Mouse (Mus musculus) embryonic facial prominence, embryonic 15.5 days (tissue): ENCODE results near the gene Gucd1. TPM values are rescaled to one million over a fixed set of nuclear protein-coding genes. Genes with fewer than 3 reads are reported as not detected.
"Not testable (repeated sequence)": the region's sequence is repeated elsewhere in the genome, so short reads cannot be mapped to it uniquely, and the experiment has no call there.

Experiments
- ATAC-seq: fragments of 200-750 bp; cut with Nextera tagmentation; 2 replicates; pipeline ENCODE4 v1.8.0; 2017; ENCODE audit warnings: low read depth, moderate TSS enrichment; ENCODE audit not compliant: insufficient number of reproducible peaks, low FRiP score, low TSS enrichment
- H3K27ac ChIP-seq: fragments of 300-500 bp; sonication (generic); replicated peaks from 2 replicates; pipeline ENCODE4 v1.5.1; 2015; ENCODE audit warnings: mild to moderate bottlenecking, inconsistent platforms
- H3K27me3 ChIP-seq: fragments of 300-500 bp; sonication (generic); 2 replicates; pipeline ENCODE4 v1.6.1; 2015; ENCODE audit warnings: inconsistent platforms
- H3K36me3 ChIP-seq: fragments of 300-500 bp; sonication (generic); 2 replicates; pipeline ENCODE4 v1.6.1; 2015; ENCODE audit warnings: mild to moderate bottlenecking, inconsistent platforms
- H3K4me1 ChIP-seq: fragments of 300-500 bp; sonication (generic); 2 replicates; pipeline ENCODE4 v1.6.1; 2015; ENCODE audit warnings: inconsistent platforms
- H3K4me2 ChIP-seq: fragments of 300-500 bp; sonication (generic); replicated peaks from 2 replicates; pipeline ENCODE4 v1.6.1; 2015; ENCODE audit warnings: mild to moderate bottlenecking, inconsistent platforms
- H3K4me3 ChIP-seq: fragments of 300-500 bp; sonication (generic); replicated peaks from 2 replicates; pipeline ENCODE4 v1.5.1; 2015; ENCODE audit warnings: mild to moderate bottlenecking, inconsistent platforms
- H3K9ac ChIP-seq: fragments of 300-500 bp; sonication (generic); 2 replicates; pipeline ENCODE4 v1.6.1; 2015; ENCODE audit warnings: inconsistent platforms
- H3K9me3 ChIP-seq: fragments of 300-500 bp; sonication (generic); replicated peaks from 2 replicates; pipeline ENCODE4 v1.6.1; 2016; ENCODE audit warnings: inconsistent platforms
- WGBS: fragments of 180-500 bp; shearing (Covaris S2); methylation state at CpG from one replicate; pipeline ENCODE4 v1.1.7; 2015; 5-methylcytosine and 5-hydroxymethylcytosine counted together
- polyA plus RNA-seq: library from polyadenylated mRNA; unstranded; fragments of >200 nt; fragmentation: Nextera tagmentation; extraction: Ambion mirVana; gene quantifications from 2 replicates; pipeline ENCODE4 v1.2.1, GENCODE M21; 2015

Gene Gucd1
- 26.3 and 27.7 TPM in 2 replicates for polyA plus RNA-seq

GRCm38 (mm10) chr10:75517758-75518143, at the start of gene Gucd1:
TSS of gene Gucd1 (minus strand) at chr10:75517972.
- H3K36me3 ChIP-seq = peaks cover 35% of the 10 kb centered on the region
- H3K9ac ChIP-seq = peak within 1 kb of the TSS; percentile 99
- H3K27me3 ChIP-seq = no peaks in the 10 kb centered on the region
- H3K9me3 ChIP-seq = no peaks in the 10 kb centered on the region
- peak within 1 kb of the TSS; percentile 97 for H3K27ac ChIP-seq
- peak within 1 kb of the TSS; percentile 81 for H3K4me2 ChIP-seq
- WGBS = under 1% methylated on average over 20 of the region's 20 CpGs
- peaks cover 39% of the 10 kb centered on the region for H3K4me1 ChIP-seq
- H3K4me3 ChIP-seq = peak within 1 kb of the TSS; percentile 96
- ATAC-seq = peak; percentile 91

GRCm38 (mm10) chr10:75566765-75567164, 49.0 kb upstream of the Gucd1 start:
- not testable (repeated sequence) for H3K9ac ChIP-seq, H3K4me2 ChIP-seq, H3K9me3 ChIP-seq, H3K27ac ChIP-seq, H3K27me3 ChIP-seq, ATAC-seq, H3K4me3 ChIP-seq, H3K4me1 ChIP-seq, H3K36me3 ChIP-seq
- WGBS = 73% methylated on average over 2 of the region's 2 CpGs

- Histone ChIP-seq H3K36me3 (no peaks in the 10 kb centered on the region), H3K4me3 (no peak overlapping the region), H3K27me3 (peaks cover 9% of the 10 kb centered on the region; the same call in 1 of the 2 replicates), H3K9me3 (no peaks in the 10 kb centered on the region), H3K4me1 (no peaks in the 10 kb centered on the region), H3K27ac (no peak overlapping the region), H3K4me2 (no peak overlapping the region), H3K9ac (no peak overlapping the region)
- WGBS = 76% methylated on average over 5 of the region's 5 CpGs
- ATAC-seq = no peak
These were observed 48.5 kb upstream of the Gucd1 start for GRCm38 (mm10) chr10:75566321-75566720.

GRCm38 (mm10) chr10:75565906-75566305, 48.1 kb upstream of the Gucd1 start:
- Histone ChIP-seq H3K9ac (no peak overlapping the region), H3K27me3 (peaks cover 13% of the 10 kb centered on the region; the same call in 1 of the 2 replicates), H3K36me3 (no peaks in the 10 kb centered on the region), H3K4me2 (no peak overlapping the region), H3K4me3 (no peak overlapping the region), H3K27ac (no peak overlapping the region), H3K9me3 (no peaks in the 10 kb centered on the region), H3K4me1 (peaks cover under 1% of the 10 kb centered on the region; the same call in 1 of the 2 replicates)
- peak; percentile 30; the same call in 1 of the 2 replicates for ATAC-seq
- 80% methylated on average over 7 of the region's 7 CpGs for WGBS

- Histone ChIP-seq H3K4me1 (peaks cover 5% of the 10 kb centered on the region), H3K27me3 (peaks cover 17% of the 10 kb centered on the region), H3K36me3 (no peaks in the 10 kb centered on the region), H3K9me3 (no peaks in the 10 kb centered on the region), H3K4me2 (no peak overlapping the region), H3K4me3 (no peak overlapping the region), H3K9ac (no peak overlapping the region), H3K27ac (no peak overlapping the region)
- 57% methylated on average over 6 of the region's 6 CpGs for WGBS
- no peak for ATAC-seq
These were observed 47.7 kb upstream of the Gucd1 start for GRCm38 (mm10) chr10:75565436-75565835.

- Histone ChIP-seq H3K9me3 (no peaks in the 10 kb centered on the region), H3K27ac (no peak overlapping the region), H3K4me1 (peaks cover 12% of the 10 kb centered on the region), H3K27me3 (peaks cover 22% of the 10 kb centered on the region), H3K9ac (no peak overlapping the region), H3K36me3 (no peaks in the 10 kb centered on the region), H3K4me2 (no peak overlapping the region), H3K4me3 (no peak overlapping the region)
- ATAC-seq = no peak
- 79% methylated on average over 12 of the region's 12 CpGs for WGBS
These were observed 47.0 kb upstream of the Gucd1 start for GRCm38 (mm10) chr10:75564687-75565265.

- no peak overlapping the region for H3K27ac ChIP-seq
- ATAC-seq = no peak
- WGBS = 81% methylated on average over 8 of the region's 8 CpGs
- H3K9ac ChIP-seq = no peak overlapping the region
- H3K4me2 ChIP-seq = no peak overlapping the region
- H3K4me1 ChIP-seq = peaks cover 28% of the 10 kb centered on the region
- no peaks in the 10 kb centered on the region for H3K9me3 ChIP-seq
- H3K27me3 ChIP-seq = peaks cover 23% of the 10 kb centered on the region
- no peaks in the 10 kb centered on the region for H3K36me3 ChIP-seq
- H3K4me3 ChIP-seq = no peak overlapping the region
These were observed 44.8 kb upstream of the Gucd1 start for GRCm38 (mm10) chr10:75562596-75562995.

GRCm38 (mm10) chr10:75561071-75561654, 43.4 kb upstream of the Gucd1 start, which contains the start of gene Ggt1:
TSS of gene Ggt1 (plus strand) at chr10:75561604.
- no peak for ATAC-seq
- H3K27ac ChIP-seq = peak within 1 kb of the TSS; percentile 48; the same call in 1 of the 2 replicates
- peak within 1 kb of the TSS; percentile 62 for H3K4me3 ChIP-seq
- no peaks in the 10 kb centered on the region for H3K9me3 ChIP-seq
- peak within 1 kb of the TSS; percentile 99 for H3K4me2 ChIP-seq
- H3K36me3 ChIP-seq = no peaks in the 10 kb centered on the region
- peaks cover 23% of the 10 kb centered on the region for H3K27me3 ChIP-seq
- whole genome bisulfite sequencing = 56% methylated on average over 10 of the region's 10 CpGs
- H3K9ac ChIP-seq = no peak within 1 kb of the TSS
- H3K4me1 ChIP-seq = peaks cover 38% of the 10 kb centered on the region

- Histone ChIP-seq H3K36me3 (no peaks in the 10 kb centered on the region), H3K9me3 (no peaks in the 10 kb centered on the region), H3K4me2 (peak overlapping the region; percentile 99), H3K9ac (no peak overlapping the region), H3K27ac (peak overlapping the region; percentile 48; the same call in 1 of the 2 replicates), H3K4me1 (peaks cover 44% of the 10 kb centered on the region), H3K27me3 (peaks cover 23% of the 10 kb centered on the region), H3K4me3 (peak overlapping the region; percentile 62)
- 7% methylated on average over 6 of the region's 6 CpGs for WGBS
- no peak; the same call in 1 of the 2 replicates for ATAC-seq
These were observed 42.8 kb upstream of the Gucd1 start for GRCm38 (mm10) chr10:75560549-75560899.

- Histone ChIP-seq H3K4me3 (peak within 1 kb of the TSS; percentile 62), H3K27ac (peak within 1 kb of the TSS; percentile 58), H3K27me3 (peaks cover 23% of the 10 kb centered on the region), H3K36me3 (no peaks in the 10 kb centered on the region), H3K9ac (peak within 1 kb of the TSS; percentile 63), H3K4me1 (peaks cover 44% of the 10 kb centered on the region), H3K4me2 (peak within 1 kb of the TSS; percentile 99), H3K9me3 (no peaks in the 10 kb centered on the region)
- under 1% methylated on average over 72 of the region's 75 CpGs for WGBS
- peak; percentile 37; the same call in 1 of the 2 replicates for ATAC-seq
These were observed 42.1 kb upstream of the Gucd1 start, which contains the start of gene Lrrc75b for GRCm38 (mm10) chr10:75559676-75560548. TSS of gene Lrrc75b (minus strand) at chr10:75560330.
